Mouse (Mus musculus): Measurements from ENCODE around the gene Susd6.

- TF ChIP-seq CTCF (IDR thresholded peaks at IDR 0.05; ENCODE audit: insufficient read depth, low read depth, low read length) (no peak), POLR2A (IDR thresholded peaks at IDR 0.05; ENCODE audit: insufficient read depth, low read depth, low read length) (no peak)
Measured at GRCm38 (mm10) chr12:80865175-80865574, 74.9 kb downstream of the Susd6 start.

Measured in olfactory bulb, adult 2 months (tissue).